Mouse (Mus musculus) hindbrain, embryonic 11.5 days (tissue): Measurements from ENCODE around the gene Map3k5. TPM values are rescaled to one million over a fixed set of nuclear protein-coding genes. Genes with fewer than 3 reads are reported as not detected.

Experiments
- ATAC-seq: fragments of 200-750 bp; cut with Nextera tagmentation; 2 replicates; pipeline ENCODE4 v1.8.0; 2017; ENCODE audit warnings: mild to moderate bottlenecking, moderate TSS enrichment, moderate library complexity; ENCODE audit not compliant: low FRiP score
- DNase-seq: peaks from one replicate; pipeline ENCODE4 v3.0.0-alpha.2; 2015; ENCODE audit warnings: low spot score
- H3K27ac ChIP-seq: fragments of 300-500 bp; sonication (generic); 2 replicates; pipeline ENCODE4 v1.5.1; 2014; ENCODE audit warnings: mild to moderate bottlenecking, low read depth, low read length
- H3K27me3 ChIP-seq: fragments of 300-500 bp; sonication (generic); 2 replicates; pipeline ENCODE4 v1.6.1; 2014; ENCODE audit warnings: mild to moderate bottlenecking, low read length, moderate library complexity, mixed read lengths; ENCODE audit not compliant: control insufficient read depth, insufficient read depth
- H3K36me3 ChIP-seq: fragments of 300-500 bp; sonication (generic); 2 replicates; pipeline ENCODE4 v1.6.1; 2014; ENCODE audit warnings: mild to moderate bottlenecking, low read length, moderate library complexity, mixed read lengths; ENCODE audit not compliant: control insufficient read depth, insufficient read depth
- H3K4me1 ChIP-seq: fragments of 300-500 bp; sonication (generic); replicated peaks from 2 replicates; pipeline ENCODE4 v1.6.1; 2014; ENCODE audit warnings: low read length, mixed read lengths; ENCODE audit not compliant: control insufficient read depth, insufficient read depth
- H3K4me2 ChIP-seq: fragments of 300-500 bp; sonication (generic); replicated peaks from 2 replicates; pipeline ENCODE4 v1.6.1; 2014; ENCODE audit warnings: mild to moderate bottlenecking, low read depth, low read length
- H3K4me3 ChIP-seq: fragments of 300-500 bp; sonication (generic); 2 replicates; pipeline ENCODE4 v1.5.1; 2014; ENCODE audit warnings: low read depth, low read length
- H3K9ac ChIP-seq: fragments of 300-500 bp; sonication (generic); 2 replicates; pipeline ENCODE4 v1.6.1; 2014; ENCODE audit warnings: low read depth, low read length
- H3K9me3 ChIP-seq: fragments of 300-500 bp; sonication (generic); 2 replicates; pipeline ENCODE4 v1.6.1; 2016; ENCODE audit warnings: low read length; ENCODE audit not compliant: control insufficient read depth
- WGBS: fragments of 180-500 bp; shearing (Covaris S2); extraction: QIAGEN DNeasy Blood & Tissue Kit; methylation state at CpG from one replicate; pipeline ENCODE4 v1.1.7; 2014; 5-methylcytosine and 5-hydroxymethylcytosine counted together
- polyA plus RNA-seq: library from polyadenylated mRNA; unstranded; fragments of >200 nt; fragmentation: Nextera tagmentation; extraction: Ambion mirVana; gene quantifications from 2 replicates; pipeline ENCODE4 v1.2.1, GENCODE M21; 2014

Map3k5 gene
- polyA plus RNA-seq, 1 experiment from 2014 or later, result 0.66 TPM

DNA sequence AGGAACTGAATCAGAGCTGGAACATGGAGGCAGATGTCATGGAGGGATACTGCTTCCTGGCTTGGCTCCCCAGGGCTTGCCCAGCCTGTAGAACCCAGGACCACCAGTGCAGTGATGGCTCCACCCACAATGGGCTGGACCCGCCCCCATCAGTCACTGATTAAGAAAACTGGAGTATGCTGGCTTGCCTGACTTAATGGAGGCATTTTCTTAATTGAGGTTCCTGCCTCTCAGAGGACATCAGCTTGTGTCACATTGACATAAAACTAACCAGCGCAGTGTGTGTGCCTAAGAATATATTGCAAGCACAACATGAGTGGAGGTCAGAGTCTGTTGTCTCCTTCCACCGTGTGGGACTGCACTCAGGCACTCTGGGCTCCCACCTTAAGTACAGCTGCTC lies 158.1 kb downstream of the Map3k5 start:
- WGBS, result 96% methylated on average over 3 of the region's 3 CpGs
- no peak for DNase-seq

DNA sequence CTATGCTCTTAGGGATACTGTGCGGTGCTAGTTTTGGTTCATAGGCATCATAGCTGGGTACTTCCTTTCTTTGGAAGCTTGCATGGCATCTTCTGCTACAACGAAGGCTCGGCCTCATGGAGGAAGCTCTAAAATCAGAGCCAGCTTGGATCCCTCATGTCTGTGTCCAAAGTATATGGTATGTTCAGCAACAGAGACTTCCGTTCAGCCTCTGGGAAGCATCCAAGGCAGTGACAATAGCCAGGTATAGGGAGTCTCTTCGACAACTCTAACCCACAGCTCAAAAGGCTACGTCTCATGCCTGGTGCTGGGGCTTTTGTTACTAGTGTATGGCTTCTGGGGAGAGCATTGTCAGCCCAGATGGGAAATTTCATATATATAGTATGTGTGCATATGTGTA lies 167.2 kb downstream of the Map3k5 start:
- no peaks in the 10 kb centered on the region for H3K36me3 ChIP-seq
- DNase-seq (no peak), ATAC-seq (no peak)
- no peak overlapping the region for H3K4me2 ChIP-seq
- no peaks in the 10 kb centered on the region for H3K27me3 ChIP-seq
- no peak overlapping the region for H3K4me3 ChIP-seq
- 96% methylated on average over 6 of the region's 6 CpGs for WGBS
- H3K27ac ChIP-seq, result no peak overlapping the region
- no peak overlapping the region for H3K9ac ChIP-seq
- no peaks in the 10 kb centered on the region for H3K9me3 ChIP-seq
- H3K4me1 ChIP-seq, result no peaks in the 10 kb centered on the region

More for the DNA sequence above, 158.1 kb downstream of the Map3k5 start:
- Histone ChIP-seq H3K36me3 (no peaks in the 10 kb centered on the region), H3K4me3 (no peak overlapping the region), H3K27ac (no peak overlapping the region), H3K9me3 (no peaks in the 10 kb centered on the region), H3K4me2 (no peak overlapping the region), H3K9ac (no peak overlapping the region), H3K27me3 (no peaks in the 10 kb centered on the region), H3K4me1 (no peaks in the 10 kb centered on the region)
- ATAC-seq, result no peak

DNA sequence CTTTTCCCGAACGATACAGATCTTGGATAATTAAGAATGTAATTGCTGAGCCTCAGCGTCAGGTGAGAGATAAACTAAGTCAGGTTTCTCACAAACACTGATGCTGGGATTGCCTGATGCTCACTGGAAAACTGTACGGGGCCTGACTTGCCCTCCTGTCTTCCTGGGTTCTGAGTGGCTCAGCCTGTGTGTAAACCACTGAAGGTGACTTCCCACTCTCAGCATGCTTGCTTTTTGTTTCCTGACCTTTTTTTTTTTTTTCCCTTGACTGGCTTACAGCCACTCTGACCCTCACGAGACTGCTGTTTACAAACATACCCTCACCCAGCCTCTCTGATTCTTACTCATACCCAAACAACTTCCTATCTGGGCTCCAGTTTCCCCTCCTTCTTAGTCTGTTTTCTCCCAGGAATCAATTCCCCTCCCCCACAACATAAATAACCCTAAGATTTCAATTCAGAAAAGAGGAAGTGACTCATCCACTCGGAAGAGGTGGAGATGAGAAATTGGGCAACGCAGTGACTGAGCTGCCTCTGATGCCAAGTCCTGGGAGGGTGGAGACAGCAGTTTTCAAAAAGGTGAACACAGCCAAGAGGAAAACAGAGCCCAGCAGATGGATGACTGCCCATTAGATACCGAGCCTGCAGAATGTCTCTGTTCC lies 170.1 kb downstream of the Map3k5 start:
- Histone ChIP-seq H3K36me3 (no peaks in the 10 kb centered on the region), H3K9ac (no peak overlapping the region), H3K27ac (no peak overlapping the region), H3K9me3 (no peaks in the 10 kb centered on the region), H3K4me3 (no peak overlapping the region), H3K27me3 (no peaks in the 10 kb centered on the region), H3K4me2 (no peak overlapping the region), H3K4me1 (no peaks in the 10 kb centered on the region)
- WGBS, result 76% methylated on average over 8 of the region's 8 CpGs
- no peak for ATAC-seq
- DNase-seq, result no peak

DNA sequence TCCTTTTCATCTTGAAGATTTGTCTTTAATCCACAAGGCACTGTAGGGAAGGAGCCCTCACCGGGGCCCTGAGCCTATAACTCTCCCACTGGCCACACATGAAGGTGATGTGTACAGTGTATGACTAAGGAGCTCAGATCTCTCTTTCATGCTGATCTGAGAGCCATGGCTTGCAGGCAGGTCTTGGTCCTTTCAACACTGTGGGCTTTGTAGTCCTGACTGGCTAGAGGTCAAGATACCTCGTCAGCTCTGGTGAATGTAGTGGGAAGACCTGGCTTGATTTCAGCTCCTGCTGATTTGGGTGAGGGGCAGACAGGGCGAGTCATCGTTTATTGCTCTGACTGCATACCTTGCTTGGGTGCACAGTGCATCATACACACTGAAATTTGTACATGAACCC lies 171.3 kb downstream of the Map3k5 start:
- H3K9ac ChIP-seq, result no peak overlapping the region
- H3K27ac ChIP-seq, result no peak overlapping the region
- ATAC-seq (no peak), DNase-seq (no peak)
- H3K4me3 ChIP-seq, result no peak overlapping the region
- H3K9me3 ChIP-seq, result no peaks in the 10 kb centered on the region
- H3K4me2 ChIP-seq, result no peak overlapping the region
- 79% methylated on average over 4 of the region's 4 CpGs for WGBS
- H3K27me3 ChIP-seq, result no peaks in the 10 kb centered on the region
- H3K36me3 ChIP-seq, result no peaks in the 10 kb centered on the region
- no peaks in the 10 kb centered on the region for H3K4me1 ChIP-seq

DNA sequence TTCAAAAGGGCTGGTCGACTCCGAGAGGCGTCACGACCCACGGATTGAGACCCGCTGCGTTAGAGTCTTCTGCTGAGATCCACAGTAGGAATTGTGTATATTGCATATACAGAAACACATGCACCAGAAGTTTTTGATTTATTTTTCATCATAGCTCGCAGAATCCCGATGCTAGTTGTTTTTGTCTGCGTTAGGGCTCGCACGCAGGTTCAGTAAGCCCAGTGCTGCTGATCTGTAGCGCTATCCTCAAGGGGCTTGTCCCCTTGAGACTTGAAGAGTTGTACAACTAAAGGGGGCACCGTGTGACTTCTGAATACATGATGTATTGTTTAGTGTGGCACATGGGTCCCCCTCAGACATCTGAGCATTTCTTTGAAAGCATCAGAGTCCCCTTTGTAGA lies 172.8 kb downstream of the Map3k5 start:
- Histone ChIP-seq H3K9ac (no peak overlapping the region), H3K4me3 (no peak overlapping the region), H3K27ac (no peak overlapping the region), H3K27me3 (no peaks in the 10 kb centered on the region), H3K4me2 (no peak overlapping the region), H3K4me1 (no peaks in the 10 kb centered on the region), H3K36me3 (no peaks in the 10 kb centered on the region), H3K9me3 (no peaks in the 10 kb centered on the region)
- ATAC-seq (no peak), DNase-seq (no peak)
- 94% methylated on average over 14 of the region's 14 CpGs for WGBS

DNA sequence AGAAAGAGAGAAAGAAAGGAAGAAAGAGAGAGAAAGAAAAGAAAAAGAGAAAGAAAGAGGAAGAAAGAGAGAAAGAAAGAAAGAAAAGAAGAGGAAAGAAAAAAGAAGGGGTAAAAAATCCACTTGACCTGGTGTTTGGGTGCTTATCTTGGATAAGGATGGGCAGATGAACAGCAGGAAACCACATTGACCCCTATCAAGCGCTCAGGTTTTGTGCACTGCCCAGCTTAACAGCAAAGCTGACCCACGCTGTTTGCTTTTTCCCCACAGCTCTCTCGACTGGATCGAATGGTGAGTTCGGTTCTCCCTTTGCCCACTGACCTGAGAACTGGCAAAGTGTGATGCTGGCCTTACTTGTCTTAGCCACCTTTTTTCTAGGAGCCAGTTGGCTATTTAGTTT lies 177.2 kb downstream of the Map3k5 start:
- Histone ChIP-seq H3K9ac (no peak overlapping the region), H3K4me1 (no peaks in the 10 kb centered on the region), H3K36me3 (no peaks in the 10 kb centered on the region), H3K4me3 (no peak overlapping the region), H3K27ac (no peak overlapping the region), H3K9me3 (no peaks in the 10 kb centered on the region), H3K27me3 (no peaks in the 10 kb centered on the region), H3K4me2 (no peak overlapping the region)
- WGBS, result 90% methylated on average over 5 of the region's 5 CpGs
- ATAC-seq (no peak), DNase-seq (no peak)

DNA sequence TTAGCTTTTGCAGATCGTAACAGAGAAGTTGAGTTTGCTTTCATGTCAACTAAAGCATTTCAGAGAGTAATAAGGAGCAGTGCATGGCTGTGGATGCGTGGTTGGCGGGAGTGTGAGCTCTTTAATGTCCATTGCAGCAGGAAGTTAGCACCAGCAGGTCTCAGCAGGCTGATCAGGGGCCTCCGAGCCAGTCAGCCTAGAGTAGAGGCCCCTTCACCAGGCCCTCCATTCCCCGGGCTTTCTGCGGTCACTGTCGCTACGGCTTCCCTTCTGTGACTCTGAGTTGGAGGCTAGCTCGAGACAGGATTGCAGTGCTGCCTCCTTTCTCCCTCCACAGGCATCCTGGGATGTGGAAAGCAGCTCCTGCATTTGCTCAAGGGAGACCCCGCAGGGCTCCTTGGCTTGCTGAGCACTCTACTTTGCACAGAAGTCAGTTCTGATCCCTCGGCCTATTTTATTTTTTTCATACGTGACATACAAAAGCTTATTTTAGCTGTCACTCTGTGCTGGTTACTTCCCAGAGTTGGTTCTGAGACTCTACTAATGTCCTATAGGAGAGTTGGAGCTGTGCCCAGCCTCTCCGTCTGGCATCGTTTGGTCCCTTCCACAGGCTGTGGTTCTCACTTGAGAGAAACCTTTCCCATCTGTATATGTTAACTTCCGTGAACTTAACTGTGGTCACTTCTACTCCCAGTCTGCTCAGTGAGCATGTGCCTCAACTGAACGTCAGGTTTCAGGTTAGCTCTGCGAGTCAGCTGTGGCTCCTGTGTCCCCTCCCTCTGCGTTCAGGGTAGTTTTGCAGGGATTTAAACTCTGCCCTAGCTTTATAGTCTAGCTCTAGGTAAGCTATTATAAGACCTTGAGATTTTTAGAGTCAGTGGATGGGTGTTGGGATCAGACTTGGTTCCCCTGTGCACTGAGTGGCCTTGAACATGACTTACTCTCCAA lies 178.0 kb downstream of the Map3k5 start:
- no peaks in the 10 kb centered on the region for H3K9me3 ChIP-seq
- H3K9ac ChIP-seq, result no peak overlapping the region
- no peak overlapping the region for H3K27ac ChIP-seq
- ATAC-seq (no peak), DNase-seq (no peak)
- H3K4me3 ChIP-seq, result no peak overlapping the region
- no peaks in the 10 kb centered on the region for H3K36me3 ChIP-seq
- WGBS, result 89% methylated on average over 18 of the region's 18 CpGs
- H3K4me2 ChIP-seq, result no peak overlapping the region
- no peaks in the 10 kb centered on the region for H3K4me1 ChIP-seq
- H3K27me3 ChIP-seq, result no peaks in the 10 kb centered on the region

DNA sequence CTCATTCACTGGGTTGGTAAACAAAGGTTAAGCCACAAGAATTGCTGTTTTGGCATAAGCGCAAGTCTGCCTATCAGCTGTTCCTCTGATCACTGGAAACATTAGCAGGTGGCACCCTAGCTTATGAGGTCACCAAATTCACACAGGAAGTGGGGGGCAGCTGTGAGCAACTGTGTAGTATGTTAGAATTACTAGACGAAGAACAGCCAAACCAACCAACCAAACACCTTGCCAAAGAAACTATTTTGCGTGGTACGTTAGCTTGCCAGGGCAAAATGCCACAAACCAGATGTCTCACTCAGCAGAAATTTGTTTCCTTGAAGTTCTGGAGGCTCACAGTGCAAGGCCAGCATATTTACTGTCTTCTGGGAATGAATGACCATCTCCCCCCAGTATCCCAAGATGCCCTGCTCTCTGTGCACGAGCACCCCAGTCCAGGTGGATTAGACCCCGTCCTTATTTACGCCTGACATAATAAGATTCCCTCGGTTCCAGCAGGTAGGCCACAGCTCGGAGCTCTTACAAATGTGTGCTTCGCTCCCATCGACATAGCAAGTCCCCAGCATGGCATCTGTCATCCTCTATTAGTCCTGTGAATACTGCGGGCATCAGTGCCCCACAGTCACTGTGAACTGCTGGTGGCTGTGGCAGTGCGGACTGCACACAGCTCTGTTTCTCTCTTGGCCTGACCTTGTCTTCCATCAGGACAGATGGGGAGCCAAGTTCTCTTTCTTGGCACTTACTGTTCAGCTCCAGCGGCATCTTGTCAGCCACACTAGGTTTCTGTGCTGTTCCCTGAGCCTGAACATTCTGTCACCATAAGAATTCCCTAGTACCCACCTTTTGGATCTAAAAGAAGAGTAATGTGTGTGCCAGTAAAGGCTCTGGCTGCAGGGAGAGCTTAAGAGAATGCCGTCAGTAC lies 185.5 kb downstream of the Map3k5 start:
- Histone ChIP-seq H3K36me3 (no peaks in the 10 kb centered on the region), H3K4me1 (no peaks in the 10 kb centered on the region), H3K9me3 (no peaks in the 10 kb centered on the region), H3K4me2 (no peak overlapping the region), H3K27me3 (no peaks in the 10 kb centered on the region), H3K4me3 (no peak overlapping the region), H3K27ac (no peak overlapping the region), H3K9ac (no peak overlapping the region)
- ATAC-seq (no peak), DNase-seq (no peak)
- 93% methylated on average over 15 of the region's 15 CpGs for WGBS
